Mouse (Mus musculus) cerebellum, adult 18-20 months (tissue): ENCODE results near the gene Rcbtb2.

ENCODE experiments used
- DNase-seq, 2 experiments: peaks; one replicate each; pipeline ENCODE4 v3.0.0; 2021

Rcbtb2 gene

GRCm38 (mm10) chr14:73117411-73118392 is 5.1 kb upstream of the Rcbtb2 start:
- no peak for DNase-seq

GRCm38 (mm10) chr14:73118482-73119347 is 4.1 kb upstream of the Rcbtb2 start:
- no peak for DNase-seq

- DNase-seq = no peak
Measured at GRCm38 (mm10) chr14:73119459-73119858, 3.4 kb upstream of the Rcbtb2 start.

- no peak for DNase-seq
Measured at GRCm38 (mm10) chr14:73119966-73120365, 2.9 kb upstream of the Rcbtb2 start.

- DNase-seq = no peak
Measured at GRCm38 (mm10) chr14:73122211-73122922, 470 bp upstream of the Rcbtb2 start.

- DNase-seq = no peak
Measured at GRCm38 (mm10) chr14:73123381-73123780, 544 bp downstream of the Rcbtb2 start.

GRCm38 (mm10) chr14:73123786-73124185 is 949 bp downstream of the Rcbtb2 start:
- DNase-seq = no peak

GRCm38 (mm10) chr14:73130519-73130918 is 7.7 kb downstream of the Rcbtb2 start:
- DNase-seq = no peak

GRCm38 (mm10) chr14:73131856-73132410 is 9.1 kb downstream of the Rcbtb2 start:
- no peak for DNase-seq

- DNase-seq = no peak
Measured at GRCm38 (mm10) chr14:73132731-73133130, 9.9 kb downstream of the Rcbtb2 start.

GRCm38 (mm10) chr14:73137234-73137633 is 14.4 kb downstream of the Rcbtb2 start:
- DNase-seq = no peak

GRCm38 (mm10) chr14:73138483-73138882 is 15.6 kb downstream of the Rcbtb2 start:
- no peak for DNase-seq

- DNase-seq = no peak
Measured at GRCm38 (mm10) chr14:73139866-73140265, 17.0 kb downstream of the Rcbtb2 start.

GRCm38 (mm10) chr14:73141800-73142199 is 19.0 kb downstream of the Rcbtb2 start:
- DNase-seq = no peak

- no peak for DNase-seq
Measured at GRCm38 (mm10) chr14:73142421-73142895, 19.6 kb downstream of the Rcbtb2 start.

GRCm38 (mm10) chr14:73142896-73143709 is 20.3 kb downstream of the Rcbtb2 start:
- DNase-seq = peak; percentile 83 to 93

- peak in 1 of 2 experiments; percentile 6 for DNase-seq
Measured at GRCm38 (mm10) chr14:73143710-73144420, 21.0 kb downstream of the Rcbtb2 start.

- DNase-seq = no peak
Measured at GRCm38 (mm10) chr14:73145531-73145930, 22.7 kb downstream of the Rcbtb2 start.

GRCm38 (mm10) chr14:73146721-73147120 is 23.9 kb downstream of the Rcbtb2 start:
- DNase-seq = no peak

GRCm38 (mm10) chr14:73148125-73148524 is 25.3 kb downstream of the Rcbtb2 start:
- no peak for DNase-seq

- no peak for DNase-seq
Measured at GRCm38 (mm10) chr14:73161303-73161702, 38.5 kb downstream of the Rcbtb2 start.
